Mouse (Mus musculus): ENCODE results near the gene Gm37240. TPM values are rescaled to one million over a fixed set of nuclear protein-coding genes. Genes with fewer than 3 reads are reported as not detected.

The Gm37240 gene
- polyA plus RNA-seq, 1 experiment from 2014 or later: 0.21 TPM

- no peak overlapping the region for H3K9ac ChIP-seq
- ATAC-seq (ENCODE audit: low read depth) (no peak), DNase-seq (no peak)
Observed at GRCm38 (mm10) chr3:85168816-85169215, 718.5 kb downstream of the Gm37240 start.

DNA sequence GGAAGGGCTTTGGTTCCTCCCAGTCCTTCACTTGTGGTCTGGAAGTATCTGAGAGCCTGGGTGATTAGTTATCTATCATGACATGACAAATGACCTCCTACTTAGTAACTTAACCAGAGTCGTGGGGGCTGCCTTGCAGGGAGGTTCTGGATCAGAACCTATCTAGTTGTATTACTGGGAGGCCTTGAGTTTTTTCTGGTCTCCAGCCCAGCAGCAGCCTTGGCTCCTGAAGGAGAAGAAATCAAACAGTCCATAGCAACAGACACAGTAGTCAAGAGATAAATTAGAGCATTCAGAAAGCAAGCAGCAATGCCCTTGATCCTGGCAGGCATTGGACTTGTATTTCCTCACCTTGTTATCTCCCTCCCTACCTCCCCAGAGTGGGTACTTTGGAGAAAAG is 722.4 kb downstream of the Gm37240 start:
- DNase-seq (no peak), ATAC-seq (ENCODE audit: low read depth) (no peak)
- no peaks in the 10 kb centered on the region for H3K27me3 ChIP-seq
- WGBS (ENCODE audit: insufficient replicate concordance): 17% methylated on average over 1 of the region's 1 CpGs
- no peak overlapping the region for H3K4me3 ChIP-seq (replicated peaks)
- H3K9me3 ChIP-seq (replicated peaks): no peaks in the 10 kb centered on the region
- H3K4me2 ChIP-seq: no peak overlapping the region
- no peak overlapping the region for H3K9ac ChIP-seq
- H3K36me3 ChIP-seq: no peaks in the 10 kb centered on the region
- no peaks in the 10 kb centered on the region for H3K4me1 ChIP-seq (replicated peaks)
- no peak overlapping the region for H3K27ac ChIP-seq

More at GRCm38 (mm10) chr3:85168816-85169215, 718.5 kb downstream of the Gm37240 start:
- 59% methylated on average over 2 of the region's 2 CpGs for WGBS (ENCODE audit: insufficient replicate concordance)
- Histone ChIP-seq H3K4me1 (replicated peaks) (peaks cover 7% of the 10 kb centered on the region), H3K9me3 (replicated peaks) (no peaks in the 10 kb centered on the region), H3K4me3 (replicated peaks) (no peak overlapping the region), H3K36me3 (no peaks in the 10 kb centered on the region), H3K4me2 (no peak overlapping the region), H3K27me3 (no peaks in the 10 kb centered on the region), H3K27ac (no peak overlapping the region)

DNA sequence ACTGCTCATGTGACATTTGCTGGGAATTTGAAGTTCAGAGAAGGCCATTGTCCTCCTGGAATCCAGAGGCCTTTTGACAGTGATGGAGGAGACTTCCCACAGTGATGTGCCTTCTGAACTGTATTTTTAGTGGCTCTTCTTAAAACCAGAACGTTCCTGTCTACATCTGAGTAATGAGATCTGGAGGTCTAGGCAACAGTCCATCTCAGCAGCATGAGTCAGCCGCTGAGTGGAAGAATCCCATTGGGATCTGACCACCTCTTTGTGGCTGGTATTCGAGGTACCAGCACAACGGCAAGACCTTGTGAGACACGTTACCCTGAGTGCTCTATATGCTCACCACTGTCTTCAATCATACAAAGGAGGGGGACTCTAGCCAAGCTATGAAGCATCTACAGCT is 723.9 kb downstream of the Gm37240 start:
- DNase-seq (no peak), ATAC-seq (ENCODE audit: low read depth) (no peak)
- Histone ChIP-seq H3K9me3 (replicated peaks) (no peaks in the 10 kb centered on the region), H3K9ac (no peak overlapping the region), H3K4me2 (no peak overlapping the region), H3K4me3 (replicated peaks) (no peak overlapping the region), H3K27ac (no peak overlapping the region), H3K4me1 (replicated peaks) (no peaks in the 10 kb centered on the region), H3K36me3 (no peaks in the 10 kb centered on the region), H3K27me3 (no peaks in the 10 kb centered on the region)
- WGBS (ENCODE audit: insufficient replicate concordance): 73% methylated on average over 5 of the region's 5 CpGs

- 58% methylated on average over 3 of the region's 3 CpGs for WGBS (ENCODE audit: insufficient replicate concordance)
- Histone ChIP-seq H3K4me3 (replicated peaks) (no peak overlapping the region), H3K9ac (no peak overlapping the region), H3K4me1 (replicated peaks) (no peaks in the 10 kb centered on the region), H3K36me3 (no peaks in the 10 kb centered on the region), H3K4me2 (no peak overlapping the region), H3K27ac (no peak overlapping the region), H3K27me3 (no peaks in the 10 kb centered on the region), H3K9me3 (replicated peaks) (no peaks in the 10 kb centered on the region)
- ATAC-seq (ENCODE audit: low read depth) (no peak), DNase-seq (no peak)
Observed at GRCm38 (mm10) chr3:85162430-85162829, 724.9 kb downstream of the Gm37240 start.

DNA sequence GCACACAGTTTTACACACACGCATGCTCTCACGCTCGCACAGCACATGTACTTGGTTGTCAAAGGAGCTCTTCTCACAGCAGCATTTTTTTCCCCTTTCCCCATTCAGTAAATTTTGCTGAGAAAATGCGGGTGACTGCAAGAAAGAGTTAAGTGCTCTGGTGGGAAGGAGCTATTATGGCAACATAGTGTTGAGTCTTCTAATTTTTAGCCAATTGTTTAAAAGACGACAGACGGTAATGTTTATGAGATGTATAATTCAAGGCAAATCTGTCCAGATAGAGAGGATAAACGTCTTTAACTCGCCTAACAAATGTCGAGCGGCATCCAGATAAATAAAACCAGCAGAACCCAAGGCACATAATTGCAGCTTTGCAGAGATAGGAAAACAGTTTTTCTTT is 726.5 kb downstream of the Gm37240 start:
- ATAC-seq (ENCODE audit: low read depth) (no peak), DNase-seq (no peak)
- no peak overlapping the region for H3K9ac ChIP-seq
- no peak overlapping the region for H3K4me3 ChIP-seq (replicated peaks)
- H3K9me3 ChIP-seq (replicated peaks): no peaks in the 10 kb centered on the region
- no peak overlapping the region for H3K4me2 ChIP-seq
- no peak overlapping the region for H3K27ac ChIP-seq
- no peaks in the 10 kb centered on the region for H3K4me1 ChIP-seq (replicated peaks)
- H3K27me3 ChIP-seq: no peaks in the 10 kb centered on the region
- H3K36me3 ChIP-seq: no peaks in the 10 kb centered on the region
- 77% methylated on average over 10 of the region's 10 CpGs for whole genome bisulfite sequencing (ENCODE audit: insufficient replicate concordance)

DNA sequence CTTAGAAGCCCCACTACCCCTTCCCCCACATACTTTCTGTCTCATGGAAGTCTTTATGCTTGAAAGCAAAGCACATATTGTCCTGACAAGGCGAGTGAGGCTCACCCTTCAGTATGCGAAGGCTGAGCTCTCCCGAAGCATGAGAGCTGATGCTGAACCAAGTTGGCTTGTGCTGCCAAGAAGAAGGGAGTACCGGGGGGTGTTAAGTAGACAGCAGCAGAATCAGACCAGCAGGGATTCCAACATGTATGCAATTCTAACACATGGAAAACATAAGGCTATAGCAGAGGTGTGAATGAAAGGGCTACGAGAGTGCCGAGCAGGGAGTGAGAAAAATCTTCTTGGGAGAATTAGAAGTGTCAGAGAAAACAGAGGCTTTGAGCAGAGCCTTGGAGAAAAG is 727.7 kb downstream of the Gm37240 start:
- Histone ChIP-seq H3K36me3 (no peaks in the 10 kb centered on the region), H3K4me2 (no peak overlapping the region), H3K27me3 (no peaks in the 10 kb centered on the region), H3K4me3 (replicated peaks) (no peak overlapping the region), H3K4me1 (replicated peaks) (no peaks in the 10 kb centered on the region), H3K27ac (no peak overlapping the region), H3K9me3 (replicated peaks) (no peaks in the 10 kb centered on the region), H3K9ac (no peak overlapping the region)
- WGBS (ENCODE audit: insufficient replicate concordance): 75% methylated on average over 6 of the region's 6 CpGs
- DNase-seq (no peak), ATAC-seq (ENCODE audit: low read depth) (no peak)

- Histone ChIP-seq H3K4me3 (replicated peaks) (no peak overlapping the region), H3K4me1 (replicated peaks) (no peaks in the 10 kb centered on the region), H3K27me3 (no peaks in the 10 kb centered on the region), H3K9me3 (replicated peaks) (no peaks in the 10 kb centered on the region), H3K9ac (no peak overlapping the region), H3K4me2 (no peak overlapping the region), H3K27ac (no peak overlapping the region), H3K36me3 (no peaks in the 10 kb centered on the region)
- 56% methylated on average over 4 of the region's 4 CpGs for WGBS (ENCODE audit: insufficient replicate concordance)
- DNase-seq: no peak
- ATAC-seq (ENCODE audit: low read depth): no peak
Observed at GRCm38 (mm10) chr3:85148816-85149215, 738.5 kb downstream of the Gm37240 start.

GRCm38 (mm10) chr3:85148038-85148550 is 739.2 kb downstream of the Gm37240 start:
- H3K36me3 ChIP-seq: no peaks in the 10 kb centered on the region
- WGBS (ENCODE audit: insufficient replicate concordance): 72% methylated on average over 6 of the region's 6 CpGs
- no peaks in the 10 kb centered on the region for H3K9me3 ChIP-seq (replicated peaks)
- H3K4me1 ChIP-seq (replicated peaks): no peaks in the 10 kb centered on the region
- ATAC-seq (ENCODE audit: low read depth): no peak
- H3K4me2 ChIP-seq: no peak overlapping the region
- DNase-seq: no peak
- H3K27ac ChIP-seq: no peak overlapping the region
- H3K27me3 ChIP-seq: no peaks in the 10 kb centered on the region
- H3K9ac ChIP-seq: no peak overlapping the region
- H3K4me3 ChIP-seq (replicated peaks): no peak overlapping the region

DNA sequence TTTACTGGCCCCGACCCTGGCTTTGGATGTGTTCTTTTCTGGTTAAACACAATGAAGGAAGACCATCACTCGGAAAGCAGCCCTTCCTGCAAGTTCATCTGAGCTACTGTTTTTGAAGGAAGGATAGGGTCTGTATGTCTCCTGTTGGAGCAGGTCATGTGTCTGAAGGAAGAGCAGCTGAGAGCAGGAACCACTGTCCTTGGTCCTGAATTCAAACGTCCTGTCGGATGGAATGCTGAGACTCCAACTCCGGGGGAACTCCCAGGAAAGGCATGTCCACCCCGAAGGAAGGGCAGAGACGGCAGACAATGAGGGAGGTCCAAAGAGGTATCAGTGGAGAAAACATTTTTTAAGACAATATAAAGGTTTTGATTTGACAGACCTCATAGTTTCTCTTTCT is 741.8 kb downstream of the Gm37240 start:
- 22% methylated on average over 7 of the region's 7 CpGs for WGBS (ENCODE audit: insufficient replicate concordance)
- DNase-seq: no peak

GRCm38 (mm10) chr3:85145076-85145475 is 742.2 kb downstream of the Gm37240 start:
- Histone ChIP-seq H3K36me3 (no peaks in the 10 kb centered on the region), H3K4me1 (replicated peaks) (no peaks in the 10 kb centered on the region), H3K4me2 (no peak overlapping the region), H3K4me3 (replicated peaks) (no peak overlapping the region), H3K9me3 (replicated peaks) (no peaks in the 10 kb centered on the region), H3K27ac (no peak overlapping the region), H3K27me3 (no peaks in the 10 kb centered on the region), H3K9ac (no peak overlapping the region)
- ATAC-seq (ENCODE audit: low read depth) (no peak), DNase-seq (no peak)
- WGBS (ENCODE audit: insufficient replicate concordance): 57% methylated on average over 4 of the region's 4 CpGs

More for the DNA sequence above, 741.8 kb downstream of the Gm37240 start:
- H3K9ac ChIP-seq: no peak overlapping the region
- ATAC-seq (ENCODE audit: low read depth): no peak
- H3K4me1 ChIP-seq (replicated peaks): no peaks in the 10 kb centered on the region
- H3K27ac ChIP-seq: no peak overlapping the region
- no peak overlapping the region for H3K4me2 ChIP-seq
- no peak overlapping the region for H3K4me3 ChIP-seq (replicated peaks)
- no peaks in the 10 kb centered on the region for H3K9me3 ChIP-seq (replicated peaks)
- H3K36me3 ChIP-seq: no peaks in the 10 kb centered on the region
- no peaks in the 10 kb centered on the region for H3K27me3 ChIP-seq

GRCm38 (mm10) chr3:85144425-85144824 is 742.9 kb downstream of the Gm37240 start:
- WGBS (ENCODE audit: insufficient replicate concordance): 57% methylated on average over 3 of the region's 3 CpGs
- no peak overlapping the region for H3K4me3 ChIP-seq (replicated peaks)
- H3K27ac ChIP-seq: no peak overlapping the region
- ATAC-seq (ENCODE audit: low read depth): no peak
- H3K27me3 ChIP-seq: no peaks in the 10 kb centered on the region
- no peaks in the 10 kb centered on the region for H3K36me3 ChIP-seq
- no peaks in the 10 kb centered on the region for H3K4me1 ChIP-seq (replicated peaks)
- no peak overlapping the region for H3K4me2 ChIP-seq
- no peak overlapping the region for H3K9ac ChIP-seq
- H3K9me3 ChIP-seq (replicated peaks): no peaks in the 10 kb centered on the region
- DNase-seq: no peak

DNA sequence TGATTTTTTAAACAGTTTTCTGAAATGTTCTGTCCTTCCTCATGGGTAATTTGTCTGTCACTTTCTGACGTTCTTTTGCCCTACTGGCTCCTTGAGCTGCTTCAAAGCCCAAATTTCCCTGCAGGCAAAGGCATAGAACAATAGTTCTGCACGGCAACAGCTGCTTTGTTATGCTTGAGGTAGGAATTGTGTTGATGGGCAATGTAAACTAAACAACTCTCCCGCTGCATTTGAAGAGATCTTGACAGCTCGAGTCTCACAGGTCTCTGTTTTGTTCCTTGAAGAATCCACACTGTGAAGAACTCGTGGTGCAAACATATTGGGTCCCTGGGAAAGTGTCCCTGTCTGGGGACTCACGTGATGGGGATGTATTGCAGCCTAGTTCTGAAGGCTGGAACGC is 746.8 kb downstream of the Gm37240 start:
- H3K9me3 ChIP-seq (replicated peaks): no peaks in the 10 kb centered on the region
- H3K4me1 ChIP-seq (replicated peaks): no peaks in the 10 kb centered on the region
- no peaks in the 10 kb centered on the region for H3K36me3 ChIP-seq
- no peaks in the 10 kb centered on the region for H3K27me3 ChIP-seq
- H3K4me2 ChIP-seq: no peak overlapping the region
- H3K27ac ChIP-seq: no peak overlapping the region
- WGBS (ENCODE audit: insufficient replicate concordance): 30% methylated on average over 7 of the region's 7 CpGs
- H3K4me3 ChIP-seq (replicated peaks): no peak overlapping the region
- ATAC-seq (ENCODE audit: low read depth) (no peak), DNase-seq (no peak)
- no peak overlapping the region for H3K9ac ChIP-seq

Measured in liver, embryonic 13.5 days (tissue).